Mouse (Mus musculus) Patski (cell line): Measurements from ENCODE around the gene Gm21866. TPM values are rescaled to one million over a fixed set of nuclear protein-coding genes. Genes with fewer than 3 reads are reported as not detected.
"Not testable (repeated sequence)": the region's sequence is repeated elsewhere in the genome, so short reads cannot be mapped to it uniquely, and the experiment has no call there.

Experiments used
- ATAC-seq: fragments of 100-300 bp; one replicate; pipeline ENCODE4 v1.8.0; 2021
- CTCF ChIA-PET: fragments of 350-600 bp; sonication (Branson Sonifier 250); formaldehyde crosslinking; loops from one replicate; lab custom pipeline; 2022; ENCODE audit warnings: inconsistent platforms; lab: Charles Lee
- POLR2A ChIA-PET: fragments of 350-600 bp; sonication (Branson Sonifier 250); formaldehyde crosslinking; loops from one replicate; lab custom pipeline; 2022; ENCODE audit warnings: antibody characterized with exemption, inconsistent platforms; lab: Charles Lee
- DNase-seq: peaks from one replicate; pipeline ENCODE4 v3.0.0-alpha.2; 2011; ENCODE audit warnings: low read depth, low spot score
- H3K27me3 ChIP-seq: fragments of 371-371 bp; one replicate; pipeline ENCODE4 v1.5.1; 2021
- in situ Hi-C: fragments of 300-500 bp; cut with MboI; formaldehyde crosslinking; loops from 3 replicates; pipeline ENCODE4 v1.11.1; 2018; ENCODE audit warnings: low pct_unique_long_range_greater_than_20kb, mixed read lengths
- polyA plus RNA-seq: library from polyadenylated mRNA; unstranded; gene quantifications from one replicate; pipeline ENCODE4 v1.2.3, GENCODE M21; 2021

Gene Gm21866
- not detected for polyA plus RNA-seq

DNA sequence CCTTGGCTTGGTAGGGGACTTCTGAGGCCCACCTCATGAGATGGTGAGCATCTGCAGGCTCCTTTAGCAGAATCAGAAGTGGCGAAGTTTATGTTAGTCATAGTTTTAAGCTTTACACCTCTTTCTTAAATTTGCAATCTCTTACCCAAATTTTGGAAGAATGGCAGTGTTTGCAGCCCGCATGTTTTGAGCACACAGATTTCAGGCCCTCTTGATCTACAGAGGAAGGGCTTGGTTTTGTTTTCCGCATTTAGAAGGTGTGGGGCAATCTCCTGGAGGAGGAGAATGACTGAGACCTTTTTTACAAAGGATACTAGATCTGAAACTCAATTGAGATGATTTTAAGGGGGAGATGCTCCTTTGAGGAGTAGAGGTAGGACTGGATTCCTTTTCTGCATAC lies at the start of gene Gm21866:
Gm21866 (minus strand) TSS at position 101 of the 400 bp plus-strand sequence.
- in situ Hi-C loops, H3K27me3 ChIP-seq, POLR2A ChIA-PET, DNase-seq, ATAC-seq, CTCF ChIA-PET: not testable (repeated sequence)

DNA sequence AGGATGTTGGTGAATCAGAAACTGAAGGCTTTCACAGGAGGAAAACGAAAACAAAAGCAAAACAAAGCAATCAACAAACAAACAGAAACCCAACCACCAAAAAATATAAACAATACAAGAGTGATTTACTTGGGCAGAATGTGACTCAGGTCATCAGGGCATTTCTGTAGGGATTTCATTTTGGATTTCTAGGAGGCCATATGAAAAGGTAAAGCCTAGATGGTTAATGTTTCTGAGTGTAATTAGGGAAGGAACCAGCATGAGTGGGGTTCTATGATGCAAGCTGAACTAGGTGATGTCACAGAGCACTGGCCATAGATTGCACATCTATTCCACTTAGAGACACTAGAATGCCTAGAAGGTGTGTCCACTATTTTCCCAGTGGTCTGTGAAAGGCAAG lies 28.3 kb upstream of the Gm21866 start, which contains the start of gene Gm20773:
Gm20773 (plus strand) TSS at position 301 of the 400 bp plus-strand sequence.
- H3K27me3 ChIP-seq, DNase-seq, POLR2A ChIA-PET, CTCF ChIA-PET, ATAC-seq, in situ Hi-C loops: not testable (repeated sequence)

Other genes starting within 250 kb of the Gm21866 start
- not detected for gene Gm21828, start 241.7 kb downstream of the Gm21866 start, polyA plus RNA-seq
- not detected for gene Gm21440, start 213.2 kb downstream of the Gm21866 start, polyA plus RNA-seq
- not detected for gene Gm21454, start 213.1 kb downstream of the Gm21866 start, polyA plus RNA-seq
- not detected for gene Gm21725, start 116.5 kb downstream of the Gm21866 start, polyA plus RNA-seq
- gene Gm20773, start 28.4 kb upstream of the Gm21866 start, polyA plus RNA-seq = not detected